8 mouse cellular contexts compared by ENCODE assay signal in the genomic region with DNA sequence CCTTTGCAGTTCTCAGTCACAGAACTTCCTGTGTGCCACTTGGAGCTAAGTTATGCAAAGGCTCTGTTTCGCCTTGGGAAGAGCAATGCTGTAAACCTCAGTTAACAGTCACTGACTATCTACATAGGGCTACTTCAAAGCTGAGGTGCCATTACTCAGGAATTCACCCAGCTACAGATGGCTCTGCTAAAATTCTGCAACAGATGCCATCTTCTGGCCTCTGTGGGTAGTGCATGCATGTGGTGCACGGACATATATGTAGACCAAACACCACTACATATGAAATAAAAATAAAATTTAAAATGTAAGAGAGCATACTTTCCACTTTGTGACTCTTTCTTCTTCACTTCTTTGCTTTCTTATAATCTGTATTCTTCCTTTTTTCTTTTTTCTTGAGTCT. TPM values are rescaled to one million over a fixed set of nuclear protein-coding genes. Genes with fewer than 3 reads are reported as not detected.
A peak's percentile ranks its signal among the peaks of the same experiment; 100 is the strongest.
DNase-seq lines count a peak whose midpoint lies in the region; ATAC-seq and TF ChIP-seq lines count a peak whose summit lies in the region.
"Had no signal": no experiment of that assay in that cellular context is flagged by ENCODE, and none has a peak within 500 bp of the region (broad histone marks: within the 10 kb centered on the region; RNA-seq: fewer than 3 reads in every experiment).

No protein-coding gene starts in this region.

- ATAC-seq in embryonic facial prominence, embryonic 11.5 days (replicated peaks; ENCODE audit: insufficient number of reproducible peaks, low FRiP score, low TSS enrichment, low read depth), result no peak

- H3K27me3 ChIP-seq in embryonic facial prominence, embryonic 11.5 days (ENCODE audit: control insufficient read depth, insufficient read depth, low read length), result no peaks in the 10 kb centered on the region
- no peaks in the 10 kb centered on the region for H3K27me3 ChIP-seq in liver, adult 2 months (ENCODE audit: control insufficient read depth, insufficient read depth, low read length)

- peak; percentile 48 for DNase-seq in urinary bladder, postnatal 25 days (ENCODE audit: low spot score)
- no peak for DNase-seq in urinary bladder, adult 2 months (ENCODE audit: low spot score)
- peak; percentile 62 for DNase-seq in adrenal gland, postnatal 14 days
- peak; percentile 80 for DNase-seq in embryonic facial prominence, embryonic 11.5 days (ENCODE audit: low spot score)
- peak; percentile 70 for DNase-seq in kidney, adult 9 months
- peak; percentile 42 for DNase-seq in liver, adult 2 months (ENCODE audit: extremely low read depth, low read depth, low spot score)
- DNase-seq in right cerebral cortex, postnatal 10 days (ENCODE audit: low spot score in 2 of 2), result peak; percentile 68 to 72

- H3K9me3 ChIP-seq in embryonic facial prominence, embryonic 11.5 days (replicated peaks; ENCODE audit: control insufficient read depth, low read length), result no peaks in the 10 kb centered on the region

- no peaks in the 10 kb centered on the region for H3K36me3 ChIP-seq in embryonic facial prominence, embryonic 11.5 days (replicated peaks; ENCODE audit: control insufficient read depth, insufficient read depth, low read depth, low read length)
- no peaks in the 10 kb centered on the region for H3K36me3 ChIP-seq in liver, adult 2 months (ENCODE audit: control insufficient read depth, insufficient read depth, low read length)

- no peak overlapping the region for H3K27ac ChIP-seq in embryonic facial prominence, embryonic 11.5 days (replicated peaks; ENCODE audit: low read depth, low read length)
- no peak overlapping the region for H3K27ac ChIP-seq in liver, adult 2 months (replicated peaks; ENCODE audit: insufficient read depth, low read depth, low read length)

- peak; percentile 57; the same call in 1 of the 2 replicates for TF ChIP-seq CTCF in liver, adult 2 months (IDR thresholded peaks at IDR 0.05; ENCODE audit: low read depth, low read length)

- no peak overlapping the region for H3K4me2 ChIP-seq in embryonic facial prominence, embryonic 11.5 days (ENCODE audit: low read depth, low read length)

- no peak for TF ChIP-seq POLR2A in liver, adult 2 months (IDR thresholded peaks at IDR 0.05; ENCODE audit: extremely low read depth, insufficient read depth, low read length)

- WGBS in embryonic facial prominence, embryonic 11.5 days, result 30% methylated on average over 2 of the region's 2 CpGs
- WGBS in liver, adult 2 months, result 37% methylated on average over 2 of the region's 2 CpGs

- H3K4me1 ChIP-seq in embryonic facial prominence, embryonic 11.5 days (ENCODE audit: control insufficient read depth, insufficient read depth, low read length), result no peaks in the 10 kb centered on the region
- H3K4me1 ChIP-seq in liver, adult 2 months (ENCODE audit: control insufficient read depth, insufficient read depth, low read length), result no peaks in the 10 kb centered on the region

- H3K9ac ChIP-seq in embryonic facial prominence, embryonic 11.5 days (replicated peaks; ENCODE audit: low read length), result no peak overlapping the region
- no peak overlapping the region for H3K9ac ChIP-seq in liver, adult 2 months (ENCODE audit: low read depth, low read length)

- H3K4me3 ChIP-seq in embryonic facial prominence, embryonic 11.5 days (ENCODE audit: low read depth, low read length), result no peak overlapping the region
- H3K4me3 ChIP-seq in liver, adult 2 months (ENCODE audit: insufficient read depth, low read depth, low read length), result no peak overlapping the region

- no peaks in the 10 kb centered on the region for H3K79me2 ChIP-seq in liver, adult 2 months (ENCODE audit: control insufficient read depth, insufficient read depth, low read length)

RNA-seq across cellular contexts. Expression of gene Krt25, which starts 15.2 kb away (rescaled TPM):
- not detected in 2 replicates for polyA plus RNA-seq in urinary bladder, adult 2 months (2012; rRNA removed)
- total RNA-seq in adrenal gland, postnatal 14 days (2021), result not detected in 2 replicates
- not detected in 2 replicates for polyA plus RNA-seq in embryonic facial prominence, embryonic 11.5 days (2014; fragmentation: Nextera tagmentation; extraction: Ambion mirVana)
- total RNA-seq in liver, adult 2 months (2014; rRNA removed), result not detected in 2 replicates
- not detected in 2 replicates for polyA plus RNA-seq in liver, adult 2 months (2012; rRNA removed)
- total RNA-seq: layer of hippocampus, postnatal 25 days had no signal

RNA-seq across cellular contexts. Expression of gene Krt24, which starts 22.5 kb away (rescaled TPM):
- not detected in 2 replicates for polyA plus RNA-seq in urinary bladder, adult 2 months (2012; rRNA removed)
- not detected in 2 replicates for total RNA-seq in adrenal gland, postnatal 14 days (2021)
- 0.11 and 0.22 TPM in 2 replicates for polyA plus RNA-seq in embryonic facial prominence, embryonic 11.5 days (2014; fragmentation: Nextera tagmentation; extraction: Ambion mirVana)
- not detected in 2 replicates for total RNA-seq in liver, adult 2 months (2014; rRNA removed)
- not detected in 2 replicates for polyA plus RNA-seq in liver, adult 2 months (2012; rRNA removed)
- total RNA-seq: layer of hippocampus, postnatal 25 days had no signal

RNA-seq across cellular contexts. Expression of gene Krt26, which starts 30.2 kb away (rescaled TPM):
- polyA plus RNA-seq in urinary bladder, adult 2 months (2012; rRNA removed), result not detected in 2 replicates
- total RNA-seq in adrenal gland, postnatal 14 days (2021), result not detected in 2 replicates
- polyA plus RNA-seq in embryonic facial prominence, embryonic 11.5 days (2014; fragmentation: Nextera tagmentation; extraction: Ambion mirVana), result 0.08 and 0.14 TPM in 2 replicates
- not detected in 2 replicates for total RNA-seq in liver, adult 2 months (2014; rRNA removed)
- not detected in 2 replicates for polyA plus RNA-seq in liver, adult 2 months (2012; rRNA removed)
- total RNA-seq: layer of hippocampus, postnatal 25 days had no signal

RNA-seq across cellular contexts. Expression of gene Krt27, which starts 43.3 kb away (rescaled TPM):
- polyA plus RNA-seq in urinary bladder, adult 2 months (2012; rRNA removed), result not detected in 2 replicates
- total RNA-seq in adrenal gland, postnatal 14 days (2021), result not detected in 2 replicates
- polyA plus RNA-seq in embryonic facial prominence, embryonic 11.5 days (2014; fragmentation: Nextera tagmentation; extraction: Ambion mirVana), result 0.13 TPM in 1 of 2 replicates, not detected in the other
- total RNA-seq in liver, adult 2 months (2014; rRNA removed), result not detected in 2 replicates
- polyA plus RNA-seq in liver, adult 2 months (2012; rRNA removed), result not detected in 2 replicates
- total RNA-seq: layer of hippocampus, postnatal 25 days had no signal
